In genomic region chr12:109074106-109074505, GRCm38 (mm10) we compare ENCODE assay signal across 21 mouse cellular contexts. TPM values are rescaled to one million over a fixed set of nuclear protein-coding genes. Genes with fewer than 3 reads are reported as not detected.
DNase-seq lines count a peak whose midpoint lies in the region; ATAC-seq and TF ChIP-seq lines count a peak whose summit lies in the region.
"Had no signal": no experiment of that assay in that cellular context is flagged by ENCODE, and none has a peak within 500 bp of the region (broad histone marks: within the 10 kb centered on the region; RNA-seq: fewer than 3 reads in every experiment).

No protein-coding gene starts in this region.

- no peaks in the 10 kb centered on the region for H3K36me3 ChIP-seq in liver, postnatal 0 days (replicated peaks; ENCODE audit: insufficient read depth, low read length)
- no peaks in the 10 kb centered on the region for H3K36me3 ChIP-seq in spleen, adult 2 months (ENCODE audit: control insufficient read depth, insufficient read depth, low read length)
- H3K36me3 ChIP-seq: forebrain, embryonic 15.5 days; heart, embryonic 10.5 days; hindbrain, embryonic 12.5 days had no signal

- no peak for TF ChIP-seq POLR2A in spleen, adult 2 months (IDR thresholded peaks at IDR 0.05; ENCODE audit: low read depth, low read length)

- no peak for ATAC-seq in liver, postnatal 0 days
- ATAC-seq in megakaryocyte, adult 5-6 weeks (ENCODE audit: poor library complexity, severe bottlenecking) = peak; percentile 43; the same call in 1 of the 2 replicates
- ATAC-seq: activated CD4-positive, CD25-positive, alpha-beta regulatory T cell, adult 4 months; forebrain, embryonic 15.5 days; Patski had no signal

- no peaks in the 10 kb centered on the region; the same call in 1 of the 2 replicates for H3K27me3 ChIP-seq in liver, postnatal 0 days (ENCODE audit: insufficient read depth, low read length)
- H3K27me3 ChIP-seq in spleen, adult 2 months (ENCODE audit: control insufficient read depth, insufficient read depth, low read length) = no peaks in the 10 kb centered on the region
- H3K27me3 ChIP-seq: CH12.LX; forebrain, embryonic 15.5 days had no signal

- TF ChIP-seq CTCF in liver, postnatal 0 days (IDR thresholded peaks at IDR 0.05; ENCODE audit: low read depth) = no peak
- no peak for TF ChIP-seq CTCF in spleen, adult 2 months (IDR thresholded peaks at IDR 0.05; ENCODE audit: extremely low read depth, insufficient read depth, insufficient read length, insufficient replicate concordance)

- no peak for DNase-seq in liver, postnatal 0 days
- no peak for DNase-seq in liver
- peak; percentile 33 to 44 for DNase-seq in spleen, adult 2 months (ENCODE audit: low read depth in 1 of 2, low spot score in 2 of 2)
- DNase-seq in spleen, postnatal 4 days (ENCODE audit: low spot score in 2 of 2) = no peak
- DNase-seq in thymus, adult 18-20 months = no peak
- no peak for DNase-seq in ovary, postnatal 10 days (ENCODE audit: low spot score)
- DNase-seq: adrenal gland, postnatal 14 days; cerebellum, adult 11-12 months; cerebellum, adult 9-10 months; cerebellum, postnatal 25 days; gastrocnemius, postnatal 36 days; heart, adult 18-20 months; heart, postnatal 10 days; heart, postnatal 4 days had no signal

- TF ChIP-seq EP300 in liver, postnatal 0 days (IDR thresholded peaks at IDR 0.05; ENCODE audit: low read depth) = no peak

- no peaks in the 10 kb centered on the region for H3K9me3 ChIP-seq in liver, postnatal 0 days (ENCODE audit: low read length)
- H3K9me3 ChIP-seq: forebrain, embryonic 15.5 days; heart, embryonic 10.5 days; hindbrain, embryonic 12.5 days had no signal

- no peak overlapping the region for H3K4me3 ChIP-seq in liver, postnatal 0 days (ENCODE audit: low read depth, low read length)
- 0 out of 2 replicates have a peak overlapping the region, but pooled peaks have one; percentile 1 for H3K4me3 ChIP-seq in spleen, adult 2 months (ENCODE audit: extremely low read depth, insufficient read depth, insufficient read length)
- H3K4me3 ChIP-seq: forebrain, embryonic 15.5 days; heart, embryonic 10.5 days; hindbrain, embryonic 12.5 days had no signal

- H3K27ac ChIP-seq in liver, postnatal 0 days (ENCODE audit: low read depth) = peak overlapping the region; percentile 34
- peak overlapping the region; percentile 77 for H3K27ac ChIP-seq in spleen, adult 2 months (ENCODE audit: insufficient read depth, low read length)
- H3K27ac ChIP-seq: forebrain, embryonic 15.5 days; heart, embryonic 10.5 days; hindbrain, embryonic 12.5 days had no signal

- 52% methylated on average over 6 of the region's 6 CpGs for WGBS in liver, postnatal 0 days (ENCODE audit: insufficient replicate concordance)
- 5% methylated on average over 6 of the region's 6 CpGs for WGBS in spleen, adult 2 months

- no peak overlapping the region for H3K9ac ChIP-seq in liver, postnatal 0 days (replicated peaks)
- H3K9ac ChIP-seq: forebrain, embryonic 15.5 days; hindbrain, embryonic 12.5 days had no signal

- H3K4me2 ChIP-seq in liver, postnatal 0 days (ENCODE audit: low read depth, low read length) = no peak overlapping the region
- H3K4me2 ChIP-seq: forebrain, embryonic 15.5 days; hindbrain, embryonic 12.5 days had no signal

- no peaks in the 10 kb centered on the region for H3K4me1 ChIP-seq in liver, postnatal 0 days (ENCODE audit: insufficient read depth)
- H3K4me1 ChIP-seq in spleen, adult 2 months (ENCODE audit: control insufficient read depth, insufficient read depth, insufficient read length) = peaks cover 43% of the 10 kb centered on the region; the same call in 1 of the 2 replicates
- H3K4me1 ChIP-seq: forebrain, embryonic 15.5 days; heart, embryonic 10.5 days had no signal

RNA-seq across cellular contexts. Expression of gene Begain, which starts 6.1 kb away (rescaled TPM):
- 0.24 and 0.27 TPM in 2 replicates for polyA plus RNA-seq in liver, postnatal 0 days (2015; fragmentation: Nextera tagmentation; extraction: Ambion mirVana)
- polyA plus RNA-seq in spleen, adult 2 months (2012; rRNA removed) = 3.1 and 4.8 TPM in 2 replicates
- total RNA-seq in megakaryocyte, adult 5-6 weeks (2015) = not detected in 2 replicates
- not detected in 2 replicates for total RNA-seq in megakaryocyte, adult 5-6 weeks (2017)
- polyA plus RNA-seq: activated CD4-positive, CD25-positive, alpha-beta regulatory T cell, adult 4 months had no signal

Comparison
In these comparisons a context has a peak if more than half of its experiments do, and no peak if none do; other contexts are left out.
1. DNase-seq: peak in spleen, adult 2 months (2 of 2); none in liver, postnatal 0 days (single experiment), liver (single experiment), spleen, postnatal 4 days (0 of 2), thymus, adult 18-20 months (0 of 2) and ovary, postnatal 10 days (single experiment).